Mouse (Mus musculus): Measurements from ENCODE around the gene Trpc7.

The Trpc7 gene

DNA sequence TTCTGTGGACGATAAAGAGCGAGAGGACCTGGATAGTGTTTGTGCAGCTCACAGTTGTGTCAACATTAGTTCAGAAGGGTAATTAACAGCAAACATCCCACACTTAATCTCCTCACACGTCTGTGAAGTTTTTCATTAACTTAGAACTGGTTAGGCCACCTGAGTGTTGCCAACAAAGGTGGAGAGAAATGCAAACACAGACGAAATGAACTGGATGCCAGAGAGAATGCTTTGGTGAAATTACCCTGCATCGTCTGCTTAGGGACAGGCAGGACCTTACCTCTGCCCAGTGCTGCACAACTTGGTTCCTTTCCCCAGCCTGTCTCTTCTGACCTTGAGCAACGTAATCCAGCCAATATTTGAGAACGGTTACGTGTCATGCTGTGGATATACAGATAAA, 148.2 kb downstream of the Trpc7 start:
- CTCF ChIA-PET: no interaction called here

- CTCF ChIA-PET: no interaction called here
Measured at GRCm38 (mm10) chr13:56746739-56747532, 148.9 kb downstream of the Trpc7 start.

GRCm38 (mm10) chr13:56742325-56742901, 153.4 kb downstream of the Trpc7 start:
- CTCF ChIA-PET: interaction anchor here (0.6 kb wide), 1 partner anchor 1980 kb away, joined by 3 read pairs; no protein-coding TSS in a partner anchor

- CTCF ChIA-PET: no interaction called here
Measured at GRCm38 (mm10) chr13:56741691-56742090, 154.1 kb downstream of the Trpc7 start.

- CTCF ChIA-PET: no interaction called here
Measured at GRCm38 (mm10) chr13:56740496-56740895, 155.3 kb downstream of the Trpc7 start.

DNA sequence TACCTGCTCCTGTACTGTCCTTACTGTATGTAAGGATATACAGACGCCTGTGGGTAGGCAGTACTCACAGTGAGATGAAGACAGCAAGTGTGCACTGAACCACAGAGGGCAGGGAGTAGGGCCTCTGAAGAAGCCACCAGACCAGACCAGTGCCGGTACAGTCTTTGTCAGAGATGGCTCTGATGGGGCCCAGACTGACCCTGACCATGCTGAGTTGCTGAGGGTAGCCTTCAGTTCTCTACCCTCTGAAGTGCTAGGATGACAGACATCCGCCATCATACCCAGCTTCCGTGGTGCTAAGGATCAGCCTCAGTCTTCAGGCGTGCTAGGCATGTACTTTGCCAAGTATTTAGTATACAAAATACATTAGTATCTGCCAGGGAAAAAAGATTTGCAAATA, 156.2 kb downstream of the Trpc7 start:
- CTCF ChIA-PET: no interaction called here

- CTCF ChIA-PET: no interaction called here
Measured at GRCm38 (mm10) chr13:56735212-56735875, 160.4 kb downstream of the Trpc7 start.

DNA sequence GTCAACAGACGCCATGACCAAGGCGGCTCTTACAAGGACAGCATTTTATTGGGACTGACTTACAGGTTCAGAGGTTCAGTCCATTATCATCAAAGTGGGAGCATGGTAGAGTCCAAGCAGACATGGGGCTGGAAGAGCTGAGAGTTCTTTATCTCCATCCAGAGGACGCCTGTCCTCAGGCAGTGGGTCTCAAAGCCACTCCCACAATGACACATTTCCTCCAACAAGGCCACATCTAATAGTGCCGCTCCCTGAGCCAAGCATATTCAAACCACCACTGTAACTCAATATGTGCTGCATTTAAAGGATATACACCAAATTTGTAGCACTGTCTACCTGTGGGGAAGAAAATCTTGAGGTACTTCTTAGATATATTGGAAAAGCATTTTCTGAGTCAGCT, 161.2 kb downstream of the Trpc7 start:
- CTCF ChIA-PET: no interaction called here

DNA sequence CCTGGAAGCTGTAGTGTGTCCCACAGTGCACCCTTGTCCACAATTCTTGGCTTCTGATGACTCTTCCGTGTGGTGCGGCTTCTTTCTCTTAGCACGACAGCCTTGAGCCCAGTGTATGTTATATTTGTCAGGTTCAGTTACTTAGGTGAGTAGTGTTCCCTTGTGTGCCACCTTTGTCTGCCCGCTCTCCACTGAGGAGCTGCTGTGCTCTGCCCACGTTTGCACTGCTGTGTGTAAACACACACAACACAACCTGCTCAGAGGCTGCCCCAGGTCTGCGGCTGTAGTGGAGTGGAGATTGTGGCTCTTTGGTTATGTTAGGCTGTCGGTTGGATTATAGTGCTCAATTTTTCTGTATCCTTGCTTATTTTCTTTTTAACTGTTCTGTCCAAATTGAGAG, 166.7 kb downstream of the Trpc7 start:
- CTCF ChIA-PET: no interaction called here

- CTCF ChIA-PET: no interaction called here
Measured at GRCm38 (mm10) chr13:56726551-56726950, 169.2 kb downstream of the Trpc7 start.
